Mouse (Mus musculus) cortical plate, adult 2 months (tissue): ENCODE results near the gene Fkrp. TPM values are rescaled to one million over a fixed set of nuclear protein-coding genes. Genes with fewer than 3 reads are reported as not detected.
A peak's percentile ranks its signal among the peaks of the same experiment; 100 is the strongest.

Source experiments
- H3K27ac ChIP-seq: fragments of 200-500 bp; 2 replicates; pipeline ENCODE4 v1.5.1; 2012; ENCODE audit warnings: low read length, control low read depth, inconsistent platforms; ENCODE audit not compliant: insufficient read depth
- H3K4me1 ChIP-seq: fragments of 200-500 bp; 2 replicates; pipeline ENCODE4 v1.6.1; 2011; ENCODE audit warnings: low read length; ENCODE audit not compliant: control insufficient read depth, insufficient read depth
- H3K4me3 ChIP-seq: fragments of 200-500 bp; 2 replicates; pipeline ENCODE4 v1.5.1; 2011; ENCODE audit warnings: mild to moderate bottlenecking, low read length, control low read depth; ENCODE audit not compliant: insufficient read depth
- CTCF ChIP-seq: fragments of 200-500 bp; IDR thresholded peaks from 2 replicates; pipeline ENCODE4 v1.5.1; 2011; ENCODE audit warnings: mild to moderate bottlenecking, control low read depth, low read length; ENCODE audit not compliant: insufficient read depth; ENCODE audit errors: extremely low read depth
- POLR2A ChIP-seq: fragments of 200-500 bp; IDR thresholded peaks from 2 replicates; pipeline ENCODE4 v1.6.1; 2011; ENCODE audit warnings: mild to moderate bottlenecking, low read length, control low read depth; ENCODE audit not compliant: insufficient read depth; ENCODE audit errors: extremely low read depth
- polyA plus RNA-seq: library from polyadenylated mRNA; depleted of rRNA; stranded (reverse); fragments of >200 nt; gene quantifications from 2 replicates; pipeline ENCODE4 v1.2.3, GENCODE M21; 2012

Fkrp gene
- polyA plus RNA-seq, 1 experiment = 42.3 TPM

GRCm38 (mm10) chr7:16819794-16820193 lies 3.3 kb upstream of the Fkrp start:
- H3K4me1 ChIP-seq = peaks cover 45% of the 10 kb centered on the region
- peak overlapping the region; percentile 5 for H3K27ac ChIP-seq
- H3K4me3 ChIP-seq = no peak overlapping the region
- TF ChIP-seq CTCF = no peak
- TF ChIP-seq POLR2A = no peak

DNA sequence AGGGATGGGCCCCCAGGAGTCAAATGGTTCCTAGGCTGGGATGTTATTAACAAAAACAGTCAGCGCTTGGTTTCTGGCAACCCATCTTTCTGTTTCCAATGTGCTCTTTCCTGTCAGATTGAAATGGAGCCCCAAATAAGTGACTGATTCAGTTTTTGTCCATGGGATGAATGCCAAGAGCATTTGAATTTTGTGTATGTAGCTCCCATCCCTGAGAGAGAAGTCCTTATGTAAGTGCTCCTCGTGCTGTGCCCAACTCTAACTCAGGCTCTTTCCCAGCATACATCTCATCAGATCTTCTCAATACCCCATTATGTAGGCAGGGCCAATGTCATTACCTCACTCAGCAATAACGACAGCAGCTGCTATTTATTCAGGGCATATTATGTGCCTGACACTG lies 1.2 kb upstream of the Fkrp start:
- Histone ChIP-seq H3K4me3 (peak overlapping the region; percentile 90), H3K4me1 (peaks cover 34% of the 10 kb centered on the region), H3K27ac (peak overlapping the region; percentile 97)
- TF ChIP-seq POLR2A (peak; percentile 78), CTCF (no peak)

DNA sequence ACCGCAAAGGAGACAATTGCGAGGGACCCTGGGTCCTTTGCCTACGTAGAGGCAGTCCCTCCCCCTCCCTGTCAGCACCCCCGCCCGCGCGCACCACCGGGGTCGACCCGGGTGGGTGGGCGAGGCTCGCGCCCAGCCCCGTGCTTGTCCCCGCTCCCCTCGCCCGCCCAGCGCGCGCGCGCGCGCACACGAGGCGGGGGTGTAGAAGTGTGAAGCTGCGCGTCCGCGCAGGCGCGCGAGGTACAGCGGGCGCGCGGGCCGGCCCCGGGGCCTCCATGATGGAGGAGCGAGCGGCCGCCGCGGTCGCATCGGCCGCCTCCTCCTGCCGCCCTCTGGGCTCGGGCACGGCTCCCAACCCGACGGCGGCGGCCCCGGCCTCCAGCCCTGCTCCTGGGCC lies 456 bp downstream of the Fkrp start:
- Histone ChIP-seq H3K27ac (peak overlapping the region; percentile 100), H3K4me3 (peak overlapping the region; percentile 90), H3K4me1 (peaks cover 26% of the 10 kb centered on the region)
- TF ChIP-seq POLR2A (peak; percentile 12; the same call in 1 of the 2 replicates), CTCF (no peak)

- Histone ChIP-seq H3K4me1 (peaks cover 23% of the 10 kb centered on the region), H3K27ac (peak within 1 kb of the TSS; percentile 100), H3K4me3 (peak within 1 kb of the TSS; percentile 90)
- TF ChIP-seq POLR2A (no peak), CTCF (no peak)
These were observed 1.1 kb downstream of the Fkrp start, which contains the start of gene Strn4 for GRCm38 (mm10) chr7:16815351-16815941. Gene Strn4 (plus strand): TSS chr7:16815889.

- TF ChIP-seq CTCF (peak; percentile 41; the same call in 1 of the 2 replicates), POLR2A (no peak)
- Histone ChIP-seq H3K27ac (no peak overlapping the region), H3K4me3 (no peak overlapping the region), H3K4me1 (peaks cover 10% of the 10 kb centered on the region)
These were observed 4.0 kb downstream of the Fkrp start for GRCm38 (mm10) chr7:16812505-16812904.

DNA sequence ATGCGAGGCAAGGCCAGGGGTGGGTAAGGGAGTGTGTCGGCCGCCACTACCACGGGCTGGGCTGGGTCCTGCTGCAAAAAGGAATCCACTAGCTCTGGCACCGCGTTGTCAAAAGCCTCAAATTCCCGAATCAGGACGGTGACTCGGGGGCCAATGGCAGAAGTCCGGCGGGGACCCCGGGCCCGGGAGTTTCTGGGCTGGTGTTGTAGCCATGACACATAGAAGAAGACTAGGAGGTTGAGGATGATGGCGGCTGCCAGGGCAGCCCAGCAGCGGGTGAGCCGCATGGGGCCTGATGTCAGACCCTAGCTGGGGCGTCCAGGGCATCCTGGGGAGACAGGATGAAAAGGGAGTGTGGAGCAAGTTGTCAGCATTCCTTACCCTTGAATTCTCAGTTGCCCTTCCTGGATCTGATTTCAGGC lies 4.9 kb downstream of the Fkrp start:
- TF ChIP-seq POLR2A (no peak), CTCF (no peak)
- peak overlapping the region; percentile 90 for H3K27ac ChIP-seq
- H3K4me3 ChIP-seq = peak overlapping the region; percentile 44
- H3K4me1 ChIP-seq = peaks cover 10% of the 10 kb centered on the region

GRCm38 (mm10) chr7:16810920-16811648 lies 5.4 kb downstream of the Fkrp start:
- Histone ChIP-seq H3K4me1 (peaks cover 10% of the 10 kb centered on the region), H3K4me3 (peak overlapping the region; percentile 44), H3K27ac (peak overlapping the region; percentile 90)
- TF ChIP-seq CTCF (no peak), POLR2A (0 out of 2 replicates have a peak, but pooled peaks have one; percentile 8)

DNA sequence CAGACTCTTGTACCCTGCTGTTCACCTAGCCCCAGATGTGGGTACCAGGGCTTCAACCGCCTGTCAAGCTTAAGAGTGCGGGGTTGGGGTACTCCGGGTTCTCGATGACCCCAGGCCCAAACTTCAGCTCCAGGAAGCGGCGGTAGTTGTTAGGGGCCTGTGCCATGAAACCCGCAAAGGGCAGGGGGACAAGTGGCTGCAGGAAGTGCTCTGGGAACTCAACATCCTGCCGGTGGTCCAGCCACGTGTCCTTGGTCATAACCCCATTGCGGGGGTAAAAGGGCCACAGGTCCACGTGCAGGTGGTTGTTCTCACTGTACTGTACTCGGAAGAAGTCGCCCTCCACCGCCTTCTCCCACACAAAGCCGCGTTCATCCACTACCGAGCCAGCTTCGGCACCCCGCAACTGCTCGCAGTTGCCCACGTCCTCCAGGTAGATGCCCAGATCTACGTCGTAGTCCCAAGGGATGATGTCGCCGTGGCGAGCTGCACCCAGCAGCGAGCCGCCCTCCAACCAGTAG lies 6.1 kb downstream of the Fkrp start:
- peak overlapping the region; percentile 44 for H3K4me3 ChIP-seq
- peaks cover 8% of the 10 kb centered on the region for H3K4me1 ChIP-seq
- TF ChIP-seq CTCF (no peak), POLR2A (no peak)
- peak overlapping the region; percentile 90 for H3K27ac ChIP-seq

GRCm38 (mm10) chr7:16809739-16810138 lies 6.8 kb downstream of the Fkrp start:
- H3K27ac ChIP-seq = no peak overlapping the region
- H3K4me3 ChIP-seq = no peak overlapping the region
- TF ChIP-seq POLR2A = no peak
- peak; percentile 90 for TF ChIP-seq CTCF
- peaks cover 2% of the 10 kb centered on the region; the same call in 1 of the 2 replicates for H3K4me1 ChIP-seq
